In genomic region chr13:81743391-81744091, GRCm38 (mm10) we compare ENCODE assay signal across 21 mouse cellular contexts. TPM values are rescaled to one million over a fixed set of nuclear protein-coding genes. Genes with fewer than 3 reads are reported as not detected.
DNase-seq lines count a peak whose midpoint lies in the region; ATAC-seq lines count a peak whose summit lies in the region.
"Had no signal": no experiment of that assay in that cellular context is flagged by ENCODE, and none has a peak within 500 bp of the region (broad histone marks: within the 10 kb centered on the region; RNA-seq: fewer than 3 reads in every experiment).

No protein-coding gene starts in this region.

- H3K27ac ChIP-seq in liver, embryonic 11.5 days (ENCODE audit: low read depth, low read length): no peak overlapping the region; the same call in 1 of the 2 replicates
- H3K27ac ChIP-seq: heart, embryonic 10.5 days; hindbrain, embryonic 15.5 days; left cerebral cortex, adult 2 months; limb, embryonic 10.5 days had no signal

- H3K27me3 ChIP-seq in liver, embryonic 11.5 days (replicated peaks; ENCODE audit: control insufficient read depth, insufficient read depth, low read length): no peaks in the 10 kb centered on the region
- H3K27me3 ChIP-seq: hindbrain, embryonic 15.5 days; megakaryocyte, embryonic 14.5 days had no signal

- peaks cover 13% of the 10 kb centered on the region for H3K4me1 ChIP-seq in liver, embryonic 11.5 days (replicated peaks; ENCODE audit: control insufficient read depth, insufficient read depth, low read length)
- H3K4me1 ChIP-seq: hindbrain, embryonic 15.5 days; limb, embryonic 10.5 days had no signal

- H3K36me3 ChIP-seq in liver, embryonic 11.5 days (ENCODE audit: control insufficient read depth, insufficient read depth, low read length): no peaks in the 10 kb centered on the region
- H3K36me3 ChIP-seq: heart, embryonic 10.5 days; hindbrain, embryonic 15.5 days; limb, embryonic 10.5 days had no signal

- 39% methylated on average over 10 of the region's 10 CpGs for WGBS in liver, embryonic 11.5 days

- peak; percentile 41; the same call in 1 of the 2 replicates for ATAC-seq in common myeloid progenitor, adult 5-6 weeks (replicated peaks; ENCODE audit: low read depth, poor library complexity, severe bottlenecking)
- peak; percentile 81 for ATAC-seq in liver, embryonic 11.5 days (replicated peaks; ENCODE audit: low FRiP score)
- peak; percentile 92 for ATAC-seq in megakaryocyte-erythroid progenitor cell, adult 5-6 weeks (replicated peaks; ENCODE audit: low FRiP score, low TSS enrichment, poor library complexity, severe bottlenecking)
- ATAC-seq: forebrain, embryonic 14.5 days had no signal

- DNase-seq in kidney, adult 11 months: peak; percentile 4
- no peak for DNase-seq in kidney, adult 18-20 months
- no peak for DNase-seq in liver, embryonic 11.5 days (ENCODE audit: low spot score)
- no peak for DNase-seq in heart, postnatal 25 days (ENCODE audit: low spot score)
- no peak for DNase-seq in embryo, embryonic 9.5 days (ENCODE audit: extremely low spot score)
- DNase-seq in lung, postnatal 14 days: no peak
- DNase-seq: adrenal gland, postnatal 25 days; cerebellum, adult 2 months; heart, postnatal 10 days; kidney, postnatal 10 days; lung, adult 2 months; right cerebral cortex, postnatal 14 days; thymus, postnatal 36 days had no signal

- H3K9ac ChIP-seq in liver, embryonic 11.5 days (ENCODE audit: low read depth, low read length): no peak overlapping the region
- H3K9ac ChIP-seq: hindbrain, embryonic 15.5 days had no signal

- peak overlapping the region; percentile 33; the same call in 1 of the 2 replicates for H3K4me2 ChIP-seq in liver, embryonic 11.5 days
- H3K4me2 ChIP-seq: hindbrain, embryonic 15.5 days had no signal

- intact Hi-C loops in heart, postnatal 25 days (cut with DNase I): no loop called here

- no peaks in the 10 kb centered on the region for H3K9me3 ChIP-seq in liver, embryonic 11.5 days (ENCODE audit: control insufficient read depth, low read length)
- H3K9me3 ChIP-seq: heart, embryonic 10.5 days; hindbrain, embryonic 15.5 days; limb, embryonic 10.5 days had no signal

- no peak overlapping the region for H3K4me3 ChIP-seq in liver, embryonic 11.5 days (ENCODE audit: low read depth, low read length)
- H3K4me3 ChIP-seq: heart, embryonic 10.5 days; hindbrain, embryonic 15.5 days; left cerebral cortex, adult 2 months; limb, embryonic 10.5 days; megakaryocyte, embryonic 14.5 days had no signal

RNA-seq across cellular contexts. Expression of gene Mblac2, which starts 32.4 kb away (rescaled TPM):
- 6.7 and 7.0 TPM in 2 replicates for total RNA-seq in common myeloid progenitor, adult 5-6 weeks (2017)
- polyA plus RNA-seq in liver, embryonic 11.5 days (2014; fragmentation: Nextera tagmentation; extraction: Ambion mirVana): 3.7 and 5.2 TPM in 2 replicates
- 3.4 and 9.1 TPM in 2 replicates for total RNA-seq in megakaryocyte-erythroid progenitor cell, adult 5-6 weeks (2014; fragmentation: Nextera tagmentation)
- 2.4 and 4.3 TPM in 2 replicates for total RNA-seq in megakaryocyte-erythroid progenitor cell, adult 5-6 weeks (2017)
- 1 to 10 TPM; 2.5 to 3.1 TPM for total RNA-seq in heart, postnatal 25 days (2021)

RNA-seq across cellular contexts. Expression of gene Polr3g, which starts 32.7 kb away (rescaled TPM):
- total RNA-seq in common myeloid progenitor, adult 5-6 weeks (2017): 28.1 and 39.1 TPM in 2 replicates
- polyA plus RNA-seq in liver, embryonic 11.5 days (2014; fragmentation: Nextera tagmentation; extraction: Ambion mirVana): 22.9 and 26.3 TPM in 2 replicates
- 28.5 and 38.2 TPM in 2 replicates for total RNA-seq in megakaryocyte-erythroid progenitor cell, adult 5-6 weeks (2014; fragmentation: Nextera tagmentation)
- 31.6 and 39.2 TPM in 2 replicates for total RNA-seq in megakaryocyte-erythroid progenitor cell, adult 5-6 weeks (2017)
- 1 to 10 TPM; 1.9 to 2.5 TPM for total RNA-seq in heart, postnatal 25 days (2021)

RNA-seq across cellular contexts. Expression of gene Cetn3, which starts 39.3 kb away (rescaled TPM):
- total RNA-seq in common myeloid progenitor, adult 5-6 weeks (2017): 554 and 590 TPM in 2 replicates
- 247 and 270 TPM in 2 replicates for polyA plus RNA-seq in liver, embryonic 11.5 days (2014; fragmentation: Nextera tagmentation; extraction: Ambion mirVana)
- total RNA-seq in megakaryocyte-erythroid progenitor cell, adult 5-6 weeks (2014; fragmentation: Nextera tagmentation): 164 and 207 TPM in 2 replicates
- total RNA-seq in megakaryocyte-erythroid progenitor cell, adult 5-6 weeks (2017): 401 and 724 TPM in 2 replicates
- 10 to 100 TPM; 59.1 TPM for total RNA-seq in heart, postnatal 25 days (2021)

Comparison
In these comparisons a context has a peak if more than half of its experiments do, and no peak if none do; other contexts are left out.
1. ATAC-seq: peak in every context shown above with its lines; median percentile 92 in megakaryocyte-erythroid progenitor cell, adult 5-6 weeks; 81 in liver, embryonic 11.5 days; 41 in common myeloid progenitor, adult 5-6 weeks.